Mouse (Mus musculus) intestine, embryonic 16.5 days (tissue): ENCODE measurements around the gene Wipi1. TPM values are rescaled to one million over a fixed set of nuclear protein-coding genes. Genes with fewer than 3 reads are reported as not detected.
A peak's percentile ranks its signal among the peaks of the same experiment; 100 is the strongest.

Source experiments
- ATAC-seq: fragments of 200-750 bp; cut with Nextera tagmentation; 2 replicates; pipeline ENCODE4 v1.8.0; 2017; ENCODE audit warnings: moderate TSS enrichment, moderate library complexity
- H3K27ac ChIP-seq: fragments of 300-500 bp; sonication (generic); 2 replicates; pipeline ENCODE4 v1.5.1; 2014; ENCODE audit warnings: mild to moderate bottlenecking, low read length
- H3K27me3 ChIP-seq: fragments of 300-500 bp; sonication (generic); replicated peaks from 2 replicates; pipeline ENCODE4 v1.6.1; 2014; ENCODE audit warnings: low read length, control low read depth, mixed read lengths; ENCODE audit not compliant: control insufficient read depth, insufficient read depth
- H3K36me3 ChIP-seq: fragments of 300-500 bp; sonication (generic); 2 replicates; pipeline ENCODE4 v1.6.1; 2014; ENCODE audit warnings: low read length, control low read depth; ENCODE audit not compliant: control insufficient read depth, insufficient read depth
- H3K4me1 ChIP-seq: fragments of 300-500 bp; sonication (generic); 2 replicates; pipeline ENCODE4 v1.6.1; 2014; ENCODE audit warnings: low read length, control low read depth, mixed read lengths; ENCODE audit not compliant: control insufficient read depth, insufficient read depth
- H3K4me2 ChIP-seq: fragments of 300-500 bp; sonication (generic); 2 replicates; pipeline ENCODE4 v1.6.1; 2014; ENCODE audit warnings: low read depth, low read length, control low read depth
- H3K4me3 ChIP-seq: fragments of 300-500 bp; sonication (generic); 2 replicates; pipeline ENCODE4 v1.5.1; 2014; ENCODE audit warnings: mild to moderate bottlenecking, low read length
- H3K9ac ChIP-seq: fragments of 300-500 bp; sonication (generic); 2 replicates; pipeline ENCODE4 v1.6.1; 2014; ENCODE audit warnings: low read depth, low read length
- H3K9me3 ChIP-seq: fragments of 300-500 bp; sonication (generic); 2 replicates; pipeline ENCODE4 v1.6.1; 2016; ENCODE audit warnings: low read length, control low read depth; ENCODE audit not compliant: control insufficient read depth
- WGBS: fragments of 180-500 bp; shearing (Covaris S2); extraction: QIAGEN DNeasy Blood & Tissue Kit; methylation state at CpG from one replicate; pipeline ENCODE4 v1.1.7; 2014; 5-methylcytosine and 5-hydroxymethylcytosine counted together
- polyA plus RNA-seq: library from polyadenylated mRNA; unstranded; fragments of >200 nt; fragmentation: Nextera tagmentation; extraction: Ambion mirVana; gene quantifications from 2 replicates; pipeline ENCODE4 v1.2.1, GENCODE M21; 2015

Wipi1 gene
- polyA plus RNA-seq, 1 experiment from 2014 or later: 27.5 TPM

DNA sequence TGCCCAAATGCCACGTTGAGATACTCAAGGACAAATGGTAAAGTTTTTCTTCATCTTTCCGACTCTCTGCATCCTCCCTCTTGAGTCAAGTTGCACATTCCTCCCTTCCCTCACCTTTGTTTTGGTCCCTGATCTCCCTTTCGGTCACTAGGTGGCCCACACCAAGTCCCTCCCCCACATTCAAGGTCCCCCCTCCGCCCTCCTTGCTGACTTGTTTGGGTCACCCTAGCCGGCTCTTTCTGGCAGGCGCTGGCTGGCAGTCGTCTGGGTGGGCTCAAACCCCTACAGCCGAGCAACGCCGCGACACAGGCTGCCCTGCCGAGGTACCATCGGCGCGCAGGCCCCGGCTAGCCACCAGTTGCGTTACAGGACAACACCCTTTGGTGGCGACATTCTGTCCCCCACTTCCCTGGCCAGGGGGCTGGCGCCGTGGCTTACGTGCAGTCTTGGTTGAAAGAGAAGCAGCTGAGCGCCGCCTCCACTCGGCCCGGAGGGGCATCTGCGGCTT, 918 bp downstream of the Wipi1 start:
- peak overlapping the region; percentile 81 for H3K4me3 ChIP-seq
- no peaks in the 10 kb centered on the region for H3K27me3 ChIP-seq
- peak overlapping the region; percentile 81 for H3K4me2 ChIP-seq
- no peaks in the 10 kb centered on the region for H3K36me3 ChIP-seq
- H3K27ac ChIP-seq: peak overlapping the region; percentile 74
- peak overlapping the region; percentile 81 for H3K9ac ChIP-seq
- peaks cover 12% of the 10 kb centered on the region for H3K4me1 ChIP-seq
- ATAC-seq: peak; percentile 43
- no peaks in the 10 kb centered on the region for H3K9me3 ChIP-seq
- under 1% methylated on average over 26 of the region's 26 CpGs for WGBS

DNA sequence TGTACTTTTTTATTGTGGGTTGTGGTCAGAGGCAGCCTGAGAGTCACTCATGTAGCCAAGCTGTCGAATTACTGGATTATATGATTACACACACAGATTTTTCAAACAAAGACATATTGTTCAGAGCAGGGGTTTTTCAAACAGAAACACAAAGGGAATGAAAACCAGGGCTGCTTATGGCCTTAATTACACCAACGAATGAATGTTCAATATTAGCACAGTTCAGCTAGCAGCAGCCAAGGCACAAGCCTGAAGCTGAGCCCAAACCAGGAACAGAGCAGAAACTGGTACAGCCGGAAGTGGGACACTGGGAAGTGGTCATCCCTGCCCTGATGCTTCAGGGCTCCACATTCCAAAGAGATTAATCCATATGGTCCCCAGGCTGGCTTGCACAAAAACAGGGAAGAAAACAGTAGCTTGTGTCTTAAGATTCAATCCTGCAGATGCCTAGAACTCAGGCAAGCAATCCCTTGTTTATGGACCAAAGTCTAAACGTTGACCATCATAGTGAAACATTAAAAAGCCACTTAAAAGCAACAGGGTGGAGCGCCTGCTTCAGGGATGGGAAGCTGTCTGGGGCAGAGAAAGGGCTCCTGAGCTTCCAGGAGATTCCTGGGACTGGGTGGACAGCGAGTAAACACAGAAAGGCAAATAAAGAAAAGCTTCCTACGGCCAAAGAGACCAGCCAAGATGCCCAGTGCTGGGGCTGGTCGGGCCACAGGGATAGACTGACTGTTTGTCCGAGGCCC, 1.5 kb downstream of the Wipi1 start:
- H3K9me3 ChIP-seq: no peaks in the 10 kb centered on the region
- WGBS: 8% methylated on average over 9 of the region's 9 CpGs
- peak overlapping the region; percentile 81 for H3K4me2 ChIP-seq
- no peak for ATAC-seq
- H3K4me3 ChIP-seq: peak overlapping the region; percentile 81
- peak overlapping the region; percentile 81 for H3K9ac ChIP-seq
- H3K27me3 ChIP-seq: no peaks in the 10 kb centered on the region
- peaks cover 12% of the 10 kb centered on the region for H3K4me1 ChIP-seq
- H3K36me3 ChIP-seq: no peaks in the 10 kb centered on the region
- no peak overlapping the region for H3K27ac ChIP-seq

- H3K27ac ChIP-seq: no peak overlapping the region
- no peaks in the 10 kb centered on the region for H3K27me3 ChIP-seq
- H3K4me2 ChIP-seq: no peak overlapping the region
- 61% methylated on average over 6 of the region's 6 CpGs for WGBS
- peaks cover 12% of the 10 kb centered on the region for H3K4me1 ChIP-seq
- no peaks in the 10 kb centered on the region for H3K9me3 ChIP-seq
- ATAC-seq: no peak
- no peak overlapping the region for H3K4me3 ChIP-seq
- H3K9ac ChIP-seq: no peak overlapping the region
- H3K36me3 ChIP-seq: no peaks in the 10 kb centered on the region
Observed at GRCm38 (mm10) chr11:109608976-109609625, 2.7 kb downstream of the Wipi1 start.

GRCm38 (mm10) chr11:109607600-109607999, 4.2 kb downstream of the Wipi1 start:
- H3K27me3 ChIP-seq: no peaks in the 10 kb centered on the region
- 81% methylated on average over 6 of the region's 6 CpGs for WGBS

DNA sequence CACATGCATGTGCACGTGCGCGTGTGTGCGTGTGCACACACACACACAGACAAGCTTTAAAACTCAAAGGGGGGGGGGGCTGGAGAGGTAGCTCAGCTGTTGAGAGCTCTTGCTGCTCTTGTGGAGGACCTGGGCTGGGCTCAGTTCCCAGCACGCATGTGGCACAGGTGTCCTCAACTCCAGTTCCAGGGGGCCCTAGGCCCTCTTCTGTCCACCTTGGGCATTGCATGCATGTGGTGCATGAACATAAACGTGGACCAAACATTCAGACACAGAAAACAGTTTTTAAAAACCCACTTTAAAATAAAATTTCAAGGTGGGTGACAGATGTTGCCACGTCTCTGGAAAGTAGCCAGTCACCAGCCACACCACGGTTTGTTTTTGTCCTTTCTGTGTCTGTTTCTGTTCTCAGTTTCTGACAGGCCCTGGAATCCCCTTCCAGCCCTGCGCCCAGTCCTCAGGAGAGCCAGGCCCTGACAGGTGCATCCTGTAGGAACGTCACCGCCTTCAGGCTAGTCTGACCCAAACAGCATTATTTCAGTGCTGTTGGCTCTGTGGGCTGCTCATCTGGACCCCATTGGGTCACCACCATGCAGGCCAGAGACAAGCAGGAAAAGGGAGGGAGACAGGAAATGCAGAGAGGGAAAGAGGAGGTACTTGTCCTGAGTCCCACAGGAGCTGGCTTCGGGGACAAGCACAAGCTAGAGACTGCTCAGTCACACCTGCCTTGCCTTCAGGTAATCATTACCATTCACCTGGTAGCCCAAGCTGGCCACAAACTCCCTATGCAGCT, 12.8 kb downstream of the Wipi1 start:
- WGBS: 86% methylated on average over 12 of the region's 12 CpGs
- no peak overlapping the region for H3K9ac ChIP-seq
- H3K4me2 ChIP-seq: no peak overlapping the region
- H3K9me3 ChIP-seq: no peaks in the 10 kb centered on the region
- peaks cover 19% of the 10 kb centered on the region; the same call in 1 of the 2 replicates for H3K36me3 ChIP-seq
- ATAC-seq: 0 out of 2 replicates have a peak, but pooled peaks have one; percentile 16
- H3K27me3 ChIP-seq: no peaks in the 10 kb centered on the region
- H3K4me3 ChIP-seq: no peak overlapping the region
- H3K27ac ChIP-seq: no peak overlapping the region
- peaks cover under 1% of the 10 kb centered on the region; the same call in 1 of the 2 replicates for H3K4me1 ChIP-seq

More at GRCm38 (mm10) chr11:109607600-109607999, 4.2 kb downstream of the Wipi1 start:
- no peak for ATAC-seq
- Histone ChIP-seq H3K9me3 (no peaks in the 10 kb centered on the region), H3K4me1 (peaks cover 12% of the 10 kb centered on the region), H3K4me3 (no peak overlapping the region), H3K36me3 (no peaks in the 10 kb centered on the region), H3K9ac (no peak overlapping the region), H3K27ac (no peak overlapping the region), H3K4me2 (no peak overlapping the region)

GRCm38 (mm10) chr11:109594761-109595160, 17.0 kb downstream of the Wipi1 start:
- Histone ChIP-seq H3K36me3 (0 out of 2 replicates have a peak, but pooled peaks cover 8% of the 10 kb centered on the region), H3K4me3 (no peak overlapping the region), H3K27me3 (no peaks in the 10 kb centered on the region), H3K9me3 (no peaks in the 10 kb centered on the region), H3K27ac (no peak overlapping the region), H3K4me2 (no peak overlapping the region), H3K9ac (no peak overlapping the region), H3K4me1 (peaks cover 11% of the 10 kb centered on the region)
- WGBS: 83% methylated on average over 8 of the region's 8 CpGs
- ATAC-seq: no peak

DNA sequence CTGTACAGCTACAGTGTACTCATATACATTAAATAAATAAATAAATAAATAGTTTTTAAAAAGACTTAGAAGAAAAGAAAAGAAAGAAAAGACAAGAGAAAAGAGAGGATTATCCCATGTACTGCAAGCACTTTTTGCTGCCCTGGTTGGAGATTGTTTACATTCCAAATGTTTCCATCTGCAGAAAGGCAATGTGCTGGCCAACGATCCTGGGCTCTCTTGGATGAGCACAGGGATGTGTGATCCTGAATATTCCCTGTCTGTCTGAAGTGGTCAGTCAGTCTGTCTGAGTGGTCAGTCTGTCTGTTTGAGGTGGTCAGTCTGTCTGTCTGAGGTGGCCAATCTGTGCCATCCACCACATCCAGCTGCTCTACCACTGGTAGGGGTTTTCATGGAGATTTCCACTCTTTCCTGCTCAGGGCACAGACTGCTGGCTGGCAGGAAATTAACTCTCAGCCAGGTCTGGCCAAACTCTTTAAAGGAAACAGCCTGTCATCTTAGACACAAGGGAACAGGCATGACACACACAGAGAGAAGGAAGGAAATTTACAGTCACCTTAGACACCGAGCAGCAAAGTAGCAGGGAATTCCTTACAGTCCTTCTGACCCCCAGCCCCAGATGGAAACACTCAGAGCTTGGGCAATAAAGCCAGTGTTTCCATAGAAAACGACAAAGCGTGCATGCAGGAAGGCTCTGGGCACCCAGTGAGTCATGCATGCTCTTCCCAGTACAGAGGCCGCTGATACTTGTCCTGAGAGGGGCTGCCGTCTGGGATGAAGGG, 18.4 kb downstream of the Wipi1 start:
- WGBS: 39% methylated on average over 6 of the region's 6 CpGs
- Histone ChIP-seq H3K27me3 (no peaks in the 10 kb centered on the region), H3K27ac (peak overlapping the region; percentile 85), H3K4me1 (peaks cover 11% of the 10 kb centered on the region), H3K9ac (0 out of 2 replicates have a peak overlapping the region, but pooled peaks have one; percentile 4), H3K36me3 (no peaks in the 10 kb centered on the region), H3K4me3 (no peak overlapping the region), H3K9me3 (no peaks in the 10 kb centered on the region), H3K4me2 (no peak overlapping the region)
- ATAC-seq: peak; percentile 60

DNA sequence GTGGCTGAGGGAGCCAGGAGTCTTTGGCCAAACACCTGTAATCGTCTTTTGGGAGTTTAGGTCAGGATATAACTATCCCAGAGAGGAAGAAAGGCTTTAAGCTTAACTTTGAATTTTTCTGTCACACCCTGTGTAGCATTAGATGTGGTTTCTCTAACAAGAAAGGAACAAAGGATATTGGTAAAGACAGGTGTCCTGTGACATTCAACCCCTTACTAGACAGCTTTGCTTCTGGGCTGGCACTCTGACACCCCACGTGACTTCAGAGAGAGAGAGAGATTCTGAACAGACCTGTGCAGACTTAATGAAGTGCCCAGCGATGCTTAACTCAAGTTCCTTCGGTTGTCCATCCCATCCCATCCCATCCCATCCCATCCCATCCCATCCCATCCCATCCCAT, 20.3 kb downstream of the Wipi1 start:
- WGBS: 87% methylated on average over 4 of the region's 4 CpGs
- Histone ChIP-seq H3K9ac (no peak overlapping the region), H3K4me2 (no peak overlapping the region), H3K36me3 (no peaks in the 10 kb centered on the region), H3K27ac (no peak overlapping the region), H3K4me1 (peaks cover 11% of the 10 kb centered on the region), H3K27me3 (no peaks in the 10 kb centered on the region), H3K4me3 (no peak overlapping the region), H3K9me3 (no peaks in the 10 kb centered on the region)
- no peak for ATAC-seq
